Mouse (Mus musculus) testis, adult 2 months (tissue): ENCODE data around the gene Cfap65.

ENCODE experiments used
- CTCF ChIP-seq: fragments of 200-500 bp; IDR thresholded peaks from 2 replicates; pipeline ENCODE4 v1.5.1; 2012; ENCODE audit warnings: low read depth, mild to moderate bottlenecking, inconsistent platforms, low read length, moderate library complexity; ENCODE audit not compliant: control insufficient read depth, insufficient read depth, insufficient replicate concordance
- POLR2A ChIP-seq: fragments of 200-500 bp; IDR thresholded peaks from 2 replicates; pipeline ENCODE4 v1.6.1; 2012; ENCODE audit warnings: low read depth, mild to moderate bottlenecking, inconsistent platforms, low read length, moderate library complexity; ENCODE audit not compliant: control insufficient read depth

DNA sequence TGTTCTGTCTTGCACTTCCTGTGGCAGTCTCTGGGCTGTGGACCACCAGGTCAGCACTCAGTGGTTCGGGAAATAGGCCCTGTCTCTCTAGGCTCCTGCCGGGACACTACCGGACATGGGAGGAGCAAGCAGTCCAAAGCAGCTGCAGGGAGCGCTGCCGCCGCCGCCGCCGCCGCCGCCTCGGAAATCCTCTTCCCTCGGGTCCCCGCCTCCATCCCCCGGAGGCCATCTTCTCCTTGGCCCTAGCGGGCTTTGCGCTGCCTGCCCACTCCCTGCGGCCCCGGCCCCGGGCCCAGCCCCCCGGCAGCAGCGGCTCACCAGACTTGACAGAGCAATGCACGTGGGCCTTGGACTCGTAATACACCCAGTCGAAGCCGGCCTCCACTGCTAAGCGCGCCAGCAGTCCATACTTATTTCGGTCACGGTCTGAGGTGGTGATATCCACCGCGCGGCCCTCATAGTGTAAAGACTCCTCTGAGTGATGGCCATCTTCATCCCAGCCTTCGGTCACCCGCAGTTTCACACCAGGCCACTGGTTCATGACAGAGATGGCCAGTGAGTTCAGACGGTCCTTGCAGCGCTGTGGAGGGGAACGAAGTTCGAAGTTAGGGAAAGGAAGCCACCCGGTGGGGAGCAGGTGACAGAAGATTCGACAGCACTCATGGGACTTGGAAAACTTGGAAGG, 12.7 kb upstream of the Cfap65 start:
- no peak for TF ChIP-seq CTCF
- no peak for TF ChIP-seq POLR2A
